Mouse (Mus musculus) kidney, postnatal 4 days (tissue): ENCODE data around the gene Srgap2.

Experiments
- DNase-seq, 2 experiments: peaks; one replicate each; pipeline ENCODE4 v3.0.0; 2021; ENCODE audit warnings: mixed read lengths in 2 of 2

Gene Srgap2

GRCm38 (mm10) chr1:131473631-131474118 is 53.5 kb downstream of the Srgap2 start:
- no peak for DNase-seq

GRCm38 (mm10) chr1:131470597-131470996 is 56.6 kb downstream of the Srgap2 start:
- DNase-seq, result no peak

- DNase-seq, result peak; percentile 8 to 21
Measured at GRCm38 (mm10) chr1:131465855-131466254, 61.3 kb downstream of the Srgap2 start.

GRCm38 (mm10) chr1:131463953-131464627 is 63.1 kb downstream of the Srgap2 start:
- no peak for DNase-seq

- DNase-seq, result no peak
Measured at GRCm38 (mm10) chr1:131462541-131463067, 64.5 kb downstream of the Srgap2 start.

GRCm38 (mm10) chr1:131460914-131461530 is 66.1 kb downstream of the Srgap2 start:
- no peak for DNase-seq

GRCm38 (mm10) chr1:131455355-131455890 is 71.7 kb downstream of the Srgap2 start:
- no peak for DNase-seq

- no peak for DNase-seq
Measured at GRCm38 (mm10) chr1:131454386-131454785, 72.8 kb downstream of the Srgap2 start.

GRCm38 (mm10) chr1:131453335-131453734 is 73.8 kb downstream of the Srgap2 start:
- no peak for DNase-seq

- no peak for DNase-seq
Measured at GRCm38 (mm10) chr1:131448373-131448772, 78.8 kb downstream of the Srgap2 start.

GRCm38 (mm10) chr1:131447333-131447732 is 79.8 kb downstream of the Srgap2 start:
- DNase-seq, result no peak

GRCm38 (mm10) chr1:131446577-131446976 is 80.6 kb downstream of the Srgap2 start:
- DNase-seq, result no peak

GRCm38 (mm10) chr1:131438556-131438955 is 88.6 kb downstream of the Srgap2 start:
- DNase-seq, result no peak

GRCm38 (mm10) chr1:131437975-131438374 is 89.2 kb downstream of the Srgap2 start:
- DNase-seq, result no peak

GRCm38 (mm10) chr1:131436609-131437008 is 90.5 kb downstream of the Srgap2 start:
- DNase-seq, result no peak

GRCm38 (mm10) chr1:131431456-131432246 is 95.5 kb downstream of the Srgap2 start:
- peak; percentile 71 to 76 for DNase-seq

- peak in 1 of 2 experiments; percentile 23 for DNase-seq
Measured at GRCm38 (mm10) chr1:131427140-131427821, 99.9 kb downstream of the Srgap2 start.

- peak in 1 of 2 experiments; percentile 22 for DNase-seq
Measured at GRCm38 (mm10) chr1:131423061-131423460, 104.1 kb downstream of the Srgap2 start.

- DNase-seq, result no peak
Measured at GRCm38 (mm10) chr1:131421113-131421512, 106.0 kb downstream of the Srgap2 start.

GRCm38 (mm10) chr1:131420660-131421059 is 106.5 kb downstream of the Srgap2 start:
- DNase-seq, result peak; percentile 18 to 27

GRCm38 (mm10) chr1:131419307-131419706 is 107.8 kb downstream of the Srgap2 start:
- DNase-seq, result no peak
